Mouse (Mus musculus) testis, adult 2 months (tissue): ENCODE measurements around the gene Gm20388.

Experiments used
- CTCF ChIP-seq: fragments of 200-500 bp; IDR thresholded peaks from 2 replicates; pipeline ENCODE4 v1.5.1; 2012; ENCODE audit warnings: low read depth, mild to moderate bottlenecking, inconsistent platforms, low read length, moderate library complexity; ENCODE audit not compliant: control insufficient read depth, insufficient read depth, insufficient replicate concordance
- POLR2A ChIP-seq: fragments of 200-500 bp; IDR thresholded peaks from 2 replicates; pipeline ENCODE4 v1.6.1; 2012; ENCODE audit warnings: low read depth, mild to moderate bottlenecking, inconsistent platforms, low read length, moderate library complexity; ENCODE audit not compliant: control insufficient read depth

- TF ChIP-seq CTCF (peak; percentile 88; the same call in 1 of the 2 replicates), POLR2A (no peak)
Measured at GRCm38 (mm10) chr8:119887130-119887529, 23.5 kb upstream of the Gm20388 start.
